Mouse (Mus musculus) C2C12 (cell line): ENCODE data around the gene Cacna1h.

Experiments used
- CEBPB ChIP-seq: IDR thresholded peaks from one replicate; pipeline ENCODE4 v1.6.1; 2011; ENCODE audit warnings: low read depth, mild to moderate bottlenecking, control low read depth, moderate library complexity
- CTCF ChIP-seq: IDR thresholded peaks from one replicate; pipeline ENCODE4 v1.5.1; 2011; ENCODE audit not compliant: control insufficient read depth, insufficient read depth, insufficient read length
- FOSL1 ChIP-seq: IDR thresholded peaks from one replicate; pipeline ENCODE4 v1.8.0; 2011; ENCODE audit warnings: mild to moderate bottlenecking, low read length; ENCODE audit not compliant: poor library complexity, insufficient read depth, severe bottlenecking
- MAX ChIP-seq: IDR thresholded peaks from one replicate; pipeline ENCODE4 v1.6.1; 2011; ENCODE audit warnings: mild to moderate bottlenecking, control low read depth
- MYOG ChIP-seq: IDR thresholded peaks from one replicate; pipeline ENCODE4 v1.6.1; 2011; ENCODE audit not compliant: control insufficient read depth, insufficient read length; ENCODE audit errors: extremely low read depth

GRCm38 (mm10) chr17:25414209-25414608 is 19.4 kb downstream of the Cacna1h start:
- TF ChIP-seq CEBPB, result no peak
- TF ChIP-seq MYOG, result no peak
- no peak for TF ChIP-seq CTCF
- TF ChIP-seq FOSL1, result no peak
- no peak for TF ChIP-seq MAX
